Mouse (Mus musculus): Measurements from ENCODE around the gene Ncl. TPM values are rescaled to one million over a fixed set of nuclear protein-coding genes. Genes with fewer than 3 reads are reported as not detected.

The Ncl gene
- polyA plus RNA-seq, 1 experiment from 2014 or later: 139 TPM

DNA sequence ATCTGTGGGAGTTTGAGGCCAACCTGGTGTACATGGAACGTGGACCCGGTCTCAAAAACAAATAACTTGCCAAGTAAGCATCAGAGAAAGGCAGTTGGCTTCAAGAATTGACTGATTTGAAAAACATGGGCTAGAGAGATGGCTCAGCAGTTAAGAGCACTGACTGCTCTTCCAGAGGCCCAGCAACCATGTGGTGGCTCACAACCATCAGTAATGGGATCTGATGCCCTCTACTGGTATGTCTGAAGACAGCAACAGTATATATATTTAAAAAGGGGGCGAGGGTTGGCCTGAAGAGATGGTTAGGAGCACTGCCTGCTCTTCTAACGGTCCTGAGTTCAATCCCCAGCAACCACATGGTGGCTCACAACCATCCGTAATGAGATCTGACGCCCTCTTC lies 4.5 kb upstream of the Ncl start:
- H3K9me3 ChIP-seq (ENCODE audit: low read length): no peaks in the 10 kb centered on the region
- TF ChIP-seq CTCF (IDR thresholded peaks at IDR 0.05): peak; percentile 70
- no peak for TF ChIP-seq EP300 (IDR thresholded peaks at IDR 0.05)
- H3K4me3 ChIP-seq (ENCODE audit: low read depth, low read length): no peak overlapping the region
- no peaks in the 10 kb centered on the region for H3K4me1 ChIP-seq (ENCODE audit: insufficient read depth, low read depth, low read length)
- no peaks in the 10 kb centered on the region for H3K27me3 ChIP-seq (replicated peaks; ENCODE audit: insufficient read depth, low read length)
- ATAC-seq (no peak), DNase-seq (ENCODE audit: low spot score) (peak; percentile 57)
- WGBS: 14% methylated on average over 6 of the region's 6 CpGs
- no peak overlapping the region for H3K9ac ChIP-seq (replicated peaks; ENCODE audit: low read depth)
- no peak overlapping the region for H3K4me2 ChIP-seq (replicated peaks; ENCODE audit: low read depth, low read length)
- no peaks in the 10 kb centered on the region for H3K36me3 ChIP-seq (ENCODE audit: insufficient read depth, low read length)
- no peak overlapping the region for H3K27ac ChIP-seq (ENCODE audit: low read length)

DNA sequence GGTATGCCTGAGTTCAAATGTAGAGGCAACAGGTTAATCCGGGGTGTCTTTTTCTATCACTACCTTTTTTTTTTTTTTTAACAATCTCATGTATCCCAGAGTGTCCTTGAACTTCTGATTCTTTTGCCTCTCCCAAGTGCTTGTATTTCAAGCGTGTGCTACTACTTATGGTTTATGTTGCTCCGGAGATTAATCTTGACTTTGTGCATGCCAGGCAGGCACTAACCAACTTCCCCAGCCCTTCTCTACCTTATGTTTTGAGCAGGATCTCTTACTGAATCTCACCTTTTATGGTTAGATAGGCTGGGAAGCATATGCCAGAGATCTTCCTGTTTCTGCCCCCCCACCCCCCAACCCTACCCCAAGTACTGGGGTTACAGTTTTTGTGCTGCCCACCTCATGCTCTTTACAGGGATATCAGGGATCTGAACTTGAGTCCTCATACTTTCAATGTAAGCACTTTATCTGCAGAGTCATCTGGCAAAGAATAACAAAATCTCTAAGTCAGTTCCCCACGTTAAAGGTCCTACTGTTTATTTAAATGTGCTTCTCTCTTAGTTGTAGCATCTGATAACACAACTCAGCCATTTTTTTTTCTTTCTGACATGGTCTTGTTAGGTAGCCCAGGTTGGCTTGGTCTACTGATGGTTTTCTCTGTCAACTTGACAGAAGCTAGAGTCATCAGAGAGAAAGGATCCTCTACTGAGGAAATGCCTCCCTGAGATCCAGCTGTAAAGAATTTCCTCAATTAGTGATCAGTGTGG lies 2.8 kb upstream of the Ncl start:
- DNase-seq (ENCODE audit: low spot score) (no peak), ATAC-seq (no peak)
- Histone ChIP-seq H3K9me3 (ENCODE audit: low read length) (no peaks in the 10 kb centered on the region), H3K4me2 (replicated peaks; ENCODE audit: low read depth, low read length) (no peak overlapping the region), H3K4me1 (ENCODE audit: insufficient read depth, low read depth, low read length) (no peaks in the 10 kb centered on the region; the same call in 1 of the 2 replicates), H3K4me3 (ENCODE audit: low read depth, low read length) (no peak overlapping the region), H3K9ac (replicated peaks; ENCODE audit: low read depth) (no peak overlapping the region), H3K27ac (ENCODE audit: low read length) (no peak overlapping the region), H3K27me3 (replicated peaks; ENCODE audit: insufficient read depth, low read length) (no peaks in the 10 kb centered on the region), H3K36me3 (ENCODE audit: insufficient read depth, low read length) (0 out of 2 replicates have a peak, but pooled peaks cover under 1% of the 10 kb centered on the region)
- 64% methylated on average over 4 of the region's 4 CpGs for WGBS
- TF ChIP-seq EP300 (IDR thresholded peaks at IDR 0.05): no peak
- no peak for TF ChIP-seq CTCF (IDR thresholded peaks at IDR 0.05)

DNA sequence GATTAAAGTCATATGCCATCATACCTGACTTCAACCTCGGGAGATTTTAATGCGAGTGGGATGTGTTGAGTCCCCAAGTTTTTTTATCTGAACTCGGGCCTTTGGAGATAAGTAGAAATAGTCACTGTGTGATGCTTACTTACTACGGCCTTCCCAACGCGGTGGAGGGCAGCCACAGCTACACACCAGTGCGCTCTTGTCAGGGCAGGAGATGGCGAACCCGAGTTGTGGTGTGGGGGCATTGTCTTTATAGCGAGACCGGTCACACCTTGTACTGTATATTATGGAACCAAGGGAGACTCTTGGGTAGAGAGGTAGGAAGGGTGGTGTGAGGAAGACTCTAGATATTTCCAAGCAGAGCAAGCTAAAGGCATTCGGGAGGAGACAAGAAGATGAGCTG lies 1.2 kb upstream of the Ncl start:
- Histone ChIP-seq H3K27me3 (replicated peaks; ENCODE audit: insufficient read depth, low read length) (no peaks in the 10 kb centered on the region), H3K36me3 (ENCODE audit: insufficient read depth, low read length) (peaks cover 12% of the 10 kb centered on the region; the same call in 1 of the 2 replicates), H3K9ac (replicated peaks; ENCODE audit: low read depth) (peak overlapping the region; percentile 79), H3K9me3 (ENCODE audit: low read length) (no peaks in the 10 kb centered on the region), H3K4me2 (replicated peaks; ENCODE audit: low read depth, low read length) (peak overlapping the region; percentile 93), H3K27ac (ENCODE audit: low read length) (no peak overlapping the region), H3K4me3 (ENCODE audit: low read depth, low read length) (peak overlapping the region; percentile 87), H3K4me1 (ENCODE audit: insufficient read depth, low read depth, low read length) (no peaks in the 10 kb centered on the region; the same call in 1 of the 2 replicates)
- DNase-seq (ENCODE audit: low spot score): no peak
- ATAC-seq: no peak
- TF ChIP-seq CTCF (IDR thresholded peaks at IDR 0.05) (no peak), EP300 (IDR thresholded peaks at IDR 0.05) (no peak)
- WGBS: 13% methylated on average over 12 of the region's 12 CpGs

DNA sequence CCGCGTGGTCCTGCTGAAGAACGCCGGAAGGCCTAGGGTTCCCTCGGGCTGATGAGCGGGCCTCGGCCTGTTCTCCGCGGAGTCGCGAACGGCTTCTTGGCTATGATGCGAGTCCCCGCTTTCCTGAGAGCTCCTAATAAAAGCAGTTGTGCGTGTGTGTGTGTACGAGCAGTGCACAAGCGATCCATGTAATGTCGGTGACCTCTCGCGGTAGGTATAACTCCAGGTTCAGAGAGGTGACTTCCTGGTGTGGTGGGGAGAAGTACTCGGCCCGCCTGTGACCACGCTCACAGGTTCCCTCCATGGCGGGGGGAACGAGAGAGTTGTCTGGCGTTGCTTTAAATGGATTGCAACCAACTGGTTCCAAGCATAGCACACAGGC lies 589 bp upstream of the Ncl start:
- Histone ChIP-seq H3K9ac (replicated peaks; ENCODE audit: low read depth) (peak overlapping the region; percentile 79), H3K36me3 (ENCODE audit: insufficient read depth, low read length) (peaks cover 14% of the 10 kb centered on the region; the same call in 1 of the 2 replicates), H3K4me2 (replicated peaks; ENCODE audit: low read depth, low read length) (peak overlapping the region; percentile 93), H3K4me3 (ENCODE audit: low read depth, low read length) (peak overlapping the region; percentile 87), H3K4me1 (ENCODE audit: insufficient read depth, low read depth, low read length) (no peaks in the 10 kb centered on the region; the same call in 1 of the 2 replicates), H3K27ac (ENCODE audit: low read length) (peak overlapping the region; percentile 86), H3K27me3 (replicated peaks; ENCODE audit: insufficient read depth, low read length) (no peaks in the 10 kb centered on the region), H3K9me3 (ENCODE audit: low read length) (no peaks in the 10 kb centered on the region)
- DNase-seq (ENCODE audit: low spot score) (no peak), ATAC-seq (peak; percentile 2; the same call in 1 of the 2 replicates)
- TF ChIP-seq EP300 (IDR thresholded peaks at IDR 0.05): no peak
- WGBS: 2% methylated on average over 26 of the region's 26 CpGs

DNA sequence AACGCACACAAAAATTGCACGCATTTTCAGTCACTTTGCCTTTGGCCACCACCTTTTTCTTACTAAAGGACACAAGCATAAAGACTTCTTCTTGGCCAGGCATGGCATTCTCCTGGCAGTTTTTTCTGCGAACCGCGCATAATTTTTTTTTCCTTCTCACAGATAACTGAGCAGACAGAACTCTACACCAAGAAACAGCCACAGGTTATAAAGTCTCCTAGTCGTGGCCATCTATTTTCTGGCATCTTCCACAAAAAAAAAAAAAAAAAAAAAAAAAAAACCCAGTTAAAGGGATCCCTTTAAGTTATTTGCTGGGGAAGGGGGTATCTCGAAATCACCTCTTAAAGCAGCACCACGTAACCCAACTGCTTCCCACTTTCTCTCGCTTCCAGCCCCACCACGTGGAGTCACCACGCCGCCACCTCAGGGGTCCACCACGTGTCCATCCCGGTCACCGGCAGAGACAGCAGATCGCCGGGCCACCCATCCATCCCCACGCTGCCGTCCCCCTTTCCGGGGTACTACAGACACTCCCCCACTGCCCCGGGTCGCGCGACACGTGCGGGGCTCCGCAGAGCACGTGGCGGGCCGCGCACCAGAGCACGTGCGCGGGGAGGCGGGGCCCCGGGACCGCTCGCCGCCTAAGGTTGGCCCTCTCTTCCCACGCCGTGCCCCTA lies 833 bp downstream of the Ncl start:
- WGBS: under 1% methylated on average over 37 of the region's 41 CpGs
- H3K27ac ChIP-seq (ENCODE audit: low read length): peak overlapping the region; percentile 100
- peak overlapping the region; percentile 94 for H3K9ac ChIP-seq (replicated peaks; ENCODE audit: low read depth)
- no peaks in the 10 kb centered on the region for H3K9me3 ChIP-seq (ENCODE audit: low read length)
- peak overlapping the region; percentile 87 for H3K4me3 ChIP-seq (ENCODE audit: low read depth, low read length)
- H3K36me3 ChIP-seq (ENCODE audit: insufficient read depth, low read length): peaks cover 23% of the 10 kb centered on the region; the same call in 1 of the 2 replicates
- TF ChIP-seq EP300 (IDR thresholded peaks at IDR 0.05) (no peak), CTCF (IDR thresholded peaks at IDR 0.05) (no peak)
- ATAC-seq: no peak
- no peaks in the 10 kb centered on the region; the same call in 1 of the 2 replicates for H3K4me1 ChIP-seq (ENCODE audit: insufficient read depth, low read depth, low read length)
- no peak for DNase-seq (ENCODE audit: low spot score)
- peak overlapping the region; percentile 93 for H3K4me2 ChIP-seq (replicated peaks; ENCODE audit: low read depth, low read length)
- no peaks in the 10 kb centered on the region for H3K27me3 ChIP-seq (replicated peaks; ENCODE audit: insufficient read depth, low read length)

DNA sequence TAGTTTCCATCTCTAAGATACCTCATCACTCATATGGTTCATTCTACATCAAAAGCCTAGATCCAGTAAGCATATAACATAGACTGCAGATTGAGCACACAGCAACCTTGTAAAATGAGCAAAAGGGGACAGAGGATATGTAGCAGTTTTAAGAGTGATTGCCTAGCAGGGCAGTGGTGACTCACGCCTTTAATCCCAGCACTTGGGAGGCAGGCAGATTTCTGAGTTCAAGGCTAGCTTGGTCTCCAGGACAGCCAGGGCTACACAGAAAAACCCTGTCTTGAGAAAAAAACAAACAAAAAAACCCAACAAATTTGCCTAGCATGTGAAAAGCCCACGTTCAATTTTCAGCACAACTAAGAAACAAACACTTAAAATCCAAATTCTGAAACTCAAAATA lies 5.0 kb downstream of the Ncl start:
- Histone ChIP-seq H3K27me3 (replicated peaks; ENCODE audit: insufficient read depth, low read length) (no peaks in the 10 kb centered on the region), H3K27ac (ENCODE audit: low read length) (no peak overlapping the region), H3K4me2 (replicated peaks; ENCODE audit: low read depth, low read length) (no peak overlapping the region), H3K9me3 (ENCODE audit: low read length) (no peaks in the 10 kb centered on the region), H3K9ac (replicated peaks; ENCODE audit: low read depth) (no peak overlapping the region), H3K4me1 (ENCODE audit: insufficient read depth, low read depth, low read length) (no peaks in the 10 kb centered on the region; the same call in 1 of the 2 replicates), H3K36me3 (ENCODE audit: insufficient read depth, low read length) (peaks cover 47% of the 10 kb centered on the region; the same call in 1 of the 2 replicates), H3K4me3 (ENCODE audit: low read depth, low read length) (no peak overlapping the region)
- DNase-seq (ENCODE audit: low spot score): no peak
- TF ChIP-seq CTCF (IDR thresholded peaks at IDR 0.05): no peak
- no peak for TF ChIP-seq EP300 (IDR thresholded peaks at IDR 0.05)
- 83% methylated on average over 2 of the region's 2 CpGs for WGBS
- no peak for ATAC-seq
